Mouse (Mus musculus) layer of hippocampus, adult 18-20 months (tissue): ENCODE measurements around the gene Tdp2. TPM values are rescaled to one million over a fixed set of nuclear protein-coding genes. Genes with fewer than 3 reads are reported as not detected.

Source experiments
- DNase-seq, 2 experiments: peaks; one replicate each; pipeline ENCODE4 v3.0.0; 2022; ENCODE audit warnings: low spot score in 2 of 2
- total RNA-seq, 2 experiments: library from RNA; stranded (reverse); gene quantifications; 2 replicates each; pipeline ENCODE4 v1.2.3; 2021

Tdp2 gene
- total RNA-seq, 2 experiments from 2014 or later, result 19.5 to 20.1 TPM

DNA sequence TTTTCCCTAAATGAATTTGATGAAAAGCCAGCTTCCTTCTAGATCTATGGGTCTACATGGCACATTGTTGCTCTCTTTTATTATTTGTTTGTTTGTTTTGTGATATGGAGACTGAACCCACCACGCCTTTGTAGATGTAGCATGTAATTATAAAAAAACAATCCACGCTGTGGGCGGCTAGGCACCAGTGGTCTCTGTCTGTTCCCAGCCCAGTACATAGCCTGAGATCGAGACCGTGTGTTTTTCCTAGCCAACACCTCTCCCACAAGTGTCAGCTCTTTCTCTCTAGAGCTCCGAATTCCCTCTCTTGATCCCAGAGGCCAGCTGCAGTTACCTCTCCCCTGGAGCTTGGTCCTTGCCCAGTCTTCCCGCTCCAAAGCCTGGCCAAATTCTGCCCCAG, 36.8 kb downstream of the Tdp2 start:
- DNase-seq, result no peak

DNA sequence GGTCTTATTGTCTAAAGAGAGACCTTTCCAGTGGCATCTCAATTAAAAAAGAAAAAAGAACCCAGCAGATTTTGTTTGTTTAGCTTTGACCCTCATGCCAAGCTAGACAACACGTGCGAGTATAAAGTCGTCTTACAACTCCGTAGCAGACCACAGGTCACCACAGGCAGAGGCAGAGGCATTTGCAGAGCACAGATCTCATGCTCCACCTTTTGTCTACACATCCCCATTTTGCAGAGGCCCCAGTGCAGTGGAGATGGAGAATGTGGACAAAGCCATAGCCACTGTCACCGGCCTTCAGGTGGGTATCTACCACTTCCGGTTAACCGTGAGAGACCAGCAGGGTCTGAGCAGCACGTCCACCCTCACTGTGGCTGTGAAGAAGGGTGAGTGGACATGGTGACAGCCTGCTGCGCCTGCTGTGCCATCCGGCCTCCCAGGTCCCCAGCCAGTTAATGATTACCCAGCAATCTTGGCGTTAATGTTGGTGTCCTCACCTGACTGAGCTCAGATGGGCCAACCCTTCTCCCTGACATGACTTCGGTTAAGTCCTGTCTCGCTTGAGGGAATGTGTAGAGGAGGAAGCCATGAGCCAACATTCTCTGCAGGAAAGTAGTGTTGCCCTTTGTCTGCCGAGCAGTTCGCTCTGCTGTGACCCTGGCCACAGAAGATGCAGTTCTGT, 48.0 kb downstream of the Tdp2 start:
- no peak for DNase-seq

DNA sequence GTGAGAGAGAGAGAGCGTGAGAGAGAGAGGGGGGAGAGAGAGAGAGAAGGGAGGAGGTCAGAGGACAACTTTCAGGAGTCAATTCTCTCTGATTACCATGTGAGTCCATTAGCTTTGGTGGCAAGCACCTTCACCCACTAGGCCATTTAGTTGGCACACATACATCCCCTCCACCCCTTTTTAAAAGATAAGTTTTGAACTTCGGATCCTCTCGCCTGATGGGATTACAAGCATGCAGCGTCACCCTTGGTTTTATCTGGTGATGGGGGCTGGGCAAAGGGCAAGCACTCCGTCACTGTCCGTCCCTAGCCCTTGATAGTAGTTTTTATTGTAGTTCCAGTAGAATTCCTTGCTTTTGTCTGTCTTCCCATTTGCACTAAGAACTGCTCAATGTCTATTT, 48.7 kb downstream of the Tdp2 start:
- no peak for DNase-seq

DNA sequence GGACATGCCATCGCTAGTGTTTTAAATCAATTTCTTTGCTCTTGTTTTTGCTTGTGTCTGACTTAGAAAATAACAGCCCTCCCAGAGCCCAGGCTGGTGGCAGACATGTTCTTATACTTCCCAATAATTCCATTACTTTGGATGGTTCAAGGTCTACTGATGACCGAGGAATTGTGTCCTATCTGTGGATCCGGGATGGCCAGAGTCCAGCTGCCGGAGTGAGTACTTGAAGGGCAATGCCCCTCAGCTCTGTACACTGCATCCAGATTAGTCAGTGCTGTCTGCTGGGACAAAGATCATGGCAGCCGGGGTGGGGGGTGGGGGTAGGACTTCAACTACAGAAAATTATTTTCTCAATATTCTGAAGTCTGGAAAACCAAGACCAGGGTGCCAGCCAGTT, 49.2 kb downstream of the Tdp2 start:
- DNase-seq, result no peak

DNA sequence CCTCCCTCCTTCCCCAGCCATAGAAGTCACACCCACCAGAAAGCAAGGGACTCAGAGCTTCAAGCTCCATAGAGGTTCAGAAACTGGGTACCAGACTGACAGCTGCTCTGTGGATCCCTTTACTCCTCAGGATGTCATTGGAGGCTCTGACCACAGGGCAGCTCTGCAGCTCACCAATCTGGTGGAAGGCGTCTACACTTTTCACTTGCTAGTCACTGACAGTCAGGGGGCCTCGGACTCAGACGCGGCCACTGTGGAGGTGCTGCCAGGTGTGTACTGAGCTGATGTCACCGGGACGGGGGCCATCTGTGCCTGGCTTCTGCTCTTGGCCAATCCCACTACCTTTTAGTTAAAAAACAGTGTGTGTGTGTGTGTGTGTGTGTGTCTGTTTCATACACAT, 50.9 kb downstream of the Tdp2 start:
- DNase-seq, result no peak

DNA sequence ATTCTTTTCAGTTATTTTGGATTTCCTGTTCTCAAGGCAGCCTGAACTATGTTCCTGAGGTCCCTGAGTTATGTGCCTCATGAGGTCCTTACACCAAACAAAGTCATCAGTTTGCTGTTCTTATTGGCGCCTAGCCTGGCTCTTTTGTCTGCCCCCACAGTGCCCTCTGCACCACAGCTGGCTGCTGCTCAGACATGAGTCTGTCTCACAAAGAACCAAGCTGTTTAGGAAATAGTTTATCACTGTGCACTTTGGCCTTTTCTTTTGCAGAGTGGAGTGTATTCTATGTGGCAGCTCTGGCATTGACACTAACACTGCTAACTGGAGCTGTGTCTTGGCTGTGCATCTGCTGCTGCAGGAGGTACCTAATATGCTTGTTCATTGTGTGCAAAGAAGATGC, 58.1 kb downstream of the Tdp2 start:
- no peak for DNase-seq

Other genes with a start within 250 kb of the Tdp2 start
- 10 to 100 TPM; 73.1 to 82.3 TPM for gene Ripor2, start 249.5 kb upstream of the Tdp2 start, total RNA-seq
- gene Armh2, start 90.4 kb upstream of the Tdp2 start, total RNA-seq, result not detected
- 1 to 10 TPM; 2.2 to 3.0 TPM for gene Gmnn, start 69.8 kb upstream of the Tdp2 start, total RNA-seq
- 100 to 1,000 TPM; 136 to 142 TPM for gene BC005537, start 30.0 kb upstream of the Tdp2 start, total RNA-seq
- 100 to 1,000 TPM; 119 to 124 TPM for gene Acot13, start 139 bp upstream of the Tdp2 start, total RNA-seq
- 10 to 100 TPM; 24.6 to 26.1 TPM for gene D130043K22Rik, start 13.5 kb downstream of the Tdp2 start, total RNA-seq
- 10 to 100 TPM; 62.0 to 68.8 TPM for gene Aldh5a1, start 106.0 kb downstream of the Tdp2 start, total RNA-seq
- gene Gpld1, start 111.5 kb downstream of the Tdp2 start, total RNA-seq, result 10 to 100 TPM; 22.1 to 24.3 TPM
- gene Mrs2, start 188.7 kb downstream of the Tdp2 start, total RNA-seq, result 10 to 100 TPM; 55.0 to 61.9 TPM
- gene Dcdc2a, start 224.3 kb downstream of the Tdp2 start, total RNA-seq, result 10 to 100 TPM; 12.2 to 14.3 TPM